Mouse (Mus musculus) embryonic stem cell, embryonic (primary cell): ENCODE results near the gene Gclm.
"Not testable (repeated sequence)": the region's sequence is repeated elsewhere in the genome, so short reads cannot be mapped to it uniquely, and the experiment has no call there.

Source experiments
- CTCF ChIA-PET, 4 experiments: fragments of 300-600 bp in 2 of 4; fragments of 350-600 bp in 2 of 4; sonication (Branson Sonifier 250); formaldehyde crosslinking; loops; one replicate each; lab custom pipeline; 2022; ENCODE audit warnings: inconsistent platforms in 2 of 4; lab: Charles Lee
- POLR2A ChIA-PET, 4 experiments: fragments of 300-600 bp in 2 of 4; fragments of 350-600 bp in 2 of 4; sonication (Branson Sonifier 250); formaldehyde crosslinking; loops; one replicate each; lab custom pipeline; 2022; ENCODE audit warnings: antibody characterized with exemption in 4 of 4, inconsistent platforms in 1 of 4; lab: Charles Lee

Gclm gene

GRCm38 (mm10) chr3:122211446-122212125 is 33.8 kb upstream of the Gclm start:
- CTCF ChIA-PET = interaction anchor here in 2 of 4 experiments (0.6 to 1.4 kb wide), 2 partner anchors 42 to 62 kb away, joined by 3 to 4 read pairs; no protein-coding TSS in a partner anchor

GRCm38 (mm10) chr3:122221240-122222036 is 23.9 kb upstream of the Gclm start:
- CTCF ChIA-PET = no interaction called here
- POLR2A ChIA-PET = interaction anchor here in 3 of 4 experiments (0.7 to 1.2 kb wide), 4 partner anchors 10 to 79 kb away, joined by 3 to 4 read pairs (median 4); no protein-coding TSS in a partner anchor

More at GRCm38 (mm10) chr3:122211446-122212125, 33.8 kb upstream of the Gclm start:
- POLR2A ChIA-PET = interaction anchor here in 3 of 4 experiments (0.6 to 1.0 kb wide), 8 partner anchors 9 to 345 kb away, joined by 3 to 8 read pairs (median 4); no protein-coding TSS in a partner anchor

- POLR2A ChIA-PET = not testable (repeated sequence)
These were observed 18.4 kb upstream of the Gclm start for GRCm38 (mm10) chr3:122226972-122227371.

GRCm38 (mm10) chr3:122235772-122236171 is 9.6 kb upstream of the Gclm start:
- POLR2A ChIA-PET = no interaction called here
- CTCF ChIA-PET = interaction anchor here in 1 of 4 experiments (0.7 kb wide), 1 partner anchor 653 kb away, joined by 3 read pairs; no protein-coding TSS in a partner anchor

More at GRCm38 (mm10) chr3:122226972-122227371, 18.4 kb upstream of the Gclm start:
- CTCF ChIA-PET = not testable (repeated sequence)

- POLR2A ChIA-PET = interaction anchor here in 3 of 4 experiments (0.7 to 1.6 kb wide), 9 partner anchors 9 to 239 kb away, joined by 3 to 9 read pairs (median 3); partner anchors contain the start of gene Dnttip2 (in 1 of the 3)
- CTCF ChIA-PET = no interaction called here
These were observed 2.5 kb upstream of the Gclm start for GRCm38 (mm10) chr3:122242876-122243275.

GRCm38 (mm10) chr3:122243416-122244167 is 1.8 kb upstream of the Gclm start:
- ChIA-PET CTCF (no interaction called here), POLR2A (interaction anchor here in 3 of 4 experiments (0.7 to 1.6 kb wide), 10 partner anchors 8 to 238 kb away, joined by 3 to 9 read pairs (median 3); partner anchors contain the start of gene Dnttip2 (in 1 of the 3))

GRCm38 (mm10) chr3:122244759-122245158 is 598 bp upstream of the Gclm start:
- ChIA-PET POLR2A (interaction anchor here in 1 of 4 experiments (1.0 to 3.5 kb wide), 3 partner anchors 12 to 1264 kb away, joined by 3 to 17 read pairs (median 8); no protein-coding TSS in a partner anchor), CTCF (interaction anchor here in 1 of 4 experiments (0.7 kb wide), 1 partner anchor 75 kb away, joined by 3 read pairs; no protein-coding TSS in a partner anchor)

GRCm38 (mm10) chr3:122245878-122246332 is 548 bp downstream of the Gclm start:
- POLR2A ChIA-PET = interaction anchor here in 3 of 4 experiments (0.7 to 3.5 kb wide), 16 partner anchors 8 to 1263 kb away, joined by 3 to 17 read pairs (median 4); partner anchors contain the start of gene Dnttip2 (in 2 of the 3)

GRCm38 (mm10) chr3:122246406-122246805 is 1.0 kb downstream of the Gclm start:
- ChIA-PET POLR2A (interaction anchor here in 3 of 4 experiments (0.6 to 3.5 kb wide), 17 partner anchors 8 to 1262 kb away, joined by 3 to 17 read pairs (median 4); partner anchors contain the start of gene Dnttip2 (in 2 of the 3)), CTCF (interaction anchor here in 2 of 4 experiments (1.1 to 1.2 kb wide), 2 partner anchors 9 to 76 kb away, joined by 3 read pairs; no protein-coding TSS in a partner anchor)

More at GRCm38 (mm10) chr3:122245878-122246332, 548 bp downstream of the Gclm start:
- CTCF ChIA-PET = interaction anchor here in 3 of 4 experiments (0.6 to 1.2 kb wide), 4 partner anchors 10 to 76 kb away, joined by 3 read pairs; no protein-coding TSS in a partner anchor

GRCm38 (mm10) chr3:122246986-122247767 is 1.8 kb downstream of the Gclm start:
- CTCF ChIA-PET = no interaction called here

GRCm38 (mm10) chr3:122247768-122248100 is 2.4 kb downstream of the Gclm start:
- CTCF ChIA-PET = no interaction called here
- POLR2A ChIA-PET = interaction anchor here in 3 of 4 experiments (0.5 to 3.5 kb wide), 8 partner anchors 9 to 895 kb away, joined by 3 to 17 read pairs (median 5); partner anchors contain the start of gene Dnttip2 (in 2 of the 3)

More at GRCm38 (mm10) chr3:122246986-122247767, 1.8 kb downstream of the Gclm start:
- POLR2A ChIA-PET = interaction anchor here in 3 of 4 experiments (0.5 to 3.5 kb wide), 15 partner anchors 9 to 975 kb away, joined by 3 to 17 read pairs (median 4); partner anchors contain the start of gene Dnttip2 (in 2 of the 3)

GRCm38 (mm10) chr3:122252466-122253253 is 7.3 kb downstream of the Gclm start:
- POLR2A ChIA-PET = interaction anchor here in 2 of 4 experiments (0.6 to 1.6 kb wide), 3 partner anchors 9 to 366 kb away, joined by 3 to 5 read pairs (median 3); no protein-coding TSS in a partner anchor
- CTCF ChIA-PET = no interaction called here

GRCm38 (mm10) chr3:122254050-122254449 is 8.7 kb downstream of the Gclm start:
- CTCF ChIA-PET = not testable (repeated sequence)
- POLR2A ChIA-PET = interaction anchor here in 2 of 4 experiments (0.9 to 3.0 kb wide), 6 partner anchors 8 to 106 kb away, joined by 3 to 15 read pairs (median 3); partner anchors contain the start of gene Gclm (in 1 of the 2)

GRCm38 (mm10) chr3:122269986-122270385 is 24.6 kb downstream of the Gclm start:
- CTCF ChIA-PET = interaction anchor here in 3 of 4 experiments (0.6 to 1.2 kb wide), 5 partner anchors 17 to 305 kb away, joined by 4 to 9 read pairs (median 5); no protein-coding TSS in a partner anchor
- POLR2A ChIA-PET = interaction anchor here in 3 of 4 experiments (0.6 to 2.8 kb wide), 7 partner anchors 11 to 128 kb away, joined by 3 to 11 read pairs (median 4); partner anchors contain the start of gene Bcar3 (in 1 of the 3)

- POLR2A ChIA-PET = interaction anchor here in 1 of 4 experiments (0.7 kb wide), 1 partner anchor 20 kb away, joined by 3 read pairs; no protein-coding TSS in a partner anchor
- CTCF ChIA-PET = not testable (repeated sequence)
These were observed 27.2 kb downstream of the Gclm start for GRCm38 (mm10) chr3:122272565-122272964.
